Mouse (Mus musculus) CD4-positive, CD25-positive, alpha-beta regulatory T cell (primary cell): ENCODE results near the gene Shroom3. TPM values are rescaled to one million over a fixed set of nuclear protein-coding genes. Genes with fewer than 3 reads are reported as not detected.

Source experiments
- polyA plus RNA-seq: library from polyadenylated mRNA; unstranded; fragments of 100-300 nt; shearing (Covaris generic); gene quantifications from one replicate; pipeline ENCODE4 v1.2.1, GENCODE M21; 2017

Gene Shroom3
- polyA plus RNA-seq: 0.17 TPM

DNA sequence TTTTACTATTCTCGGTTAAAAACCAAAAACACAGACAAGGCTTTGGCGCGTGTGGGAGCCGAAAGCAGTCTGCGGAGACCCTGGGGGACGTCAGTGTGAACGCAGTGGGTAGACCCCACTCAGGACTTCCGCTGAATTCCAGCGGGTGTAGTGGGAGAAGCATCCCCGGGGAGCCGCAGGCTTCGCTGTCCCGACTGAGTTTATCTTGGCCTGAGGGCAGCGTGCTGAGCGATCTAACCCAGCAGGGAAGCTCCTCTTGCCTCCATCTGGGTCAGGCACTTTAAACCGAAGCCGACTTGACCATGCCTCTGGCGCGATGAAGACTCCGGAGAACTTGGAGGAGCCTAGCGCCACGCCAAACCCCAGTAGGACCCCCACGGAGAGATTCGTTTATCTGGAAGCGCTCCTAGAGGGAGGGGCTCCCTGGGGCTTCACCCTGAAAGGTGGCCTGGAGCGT lies at the start of gene Shroom3:
Gene Shroom3 (plus strand): TSS at position 85 of the 457 bp plus-strand sequence.

GRCm38 (mm10) chr5:92674859-92675573 lies 8.2 kb upstream of the Shroom3 start, which contains the start of gene Ccdc158:
Ccdc158 (minus strand) TSS chr5:92675271.

Other genes with a start within 250 kb of the Shroom3 start
- 39.2 TPM for gene Nup54, start 248.2 kb upstream of the Shroom3 start, polyA plus RNA-seq
- 28.6 TPM for gene Scarb2, start 176.6 kb upstream of the Shroom3 start, polyA plus RNA-seq
- not detected for gene Fam47e, start 128.4 kb upstream of the Shroom3 start, polyA plus RNA-seq
- gene Stbd1, start 80.4 kb upstream of the Shroom3 start, polyA plus RNA-seq: 0.35 TPM
- gene Ccdc158, start 8.2 kb upstream of the Shroom3 start, polyA plus RNA-seq: not detected